Mouse (Mus musculus) heart, embryonic 14.5 days (tissue): ENCODE measurements around the gene Tle1. TPM values are rescaled to one million over a fixed set of nuclear protein-coding genes. Genes with fewer than 3 reads are reported as not detected.

ENCODE experiments used
- ATAC-seq: fragments of 200-750 bp; cut with Nextera tagmentation; 2 replicates; pipeline ENCODE4 v1.8.0; 2017; ENCODE audit warnings: low read depth, moderate TSS enrichment; ENCODE audit not compliant: insufficient number of reproducible peaks, insufficient read depth, low FRiP score
- H3K27ac ChIP-seq, 2 experiments: fragments of 200-500 bp in 1 of 2; fragments of 300-500 bp in 1 of 2; sonication (generic) in 1 of 2; replicated peaks in 1 of 2; 2 replicates each; pipeline ENCODE4 v1.5.1; 2012 to 2014; ENCODE audit warnings: low read depth in 2 of 2, low read length in 2 of 2, control low read depth in 1 of 2, mild to moderate bottlenecking in 1 of 2, mixed read lengths in 1 of 2; ENCODE audit not compliant: control insufficient read depth in 1 of 2, insufficient read depth in 1 of 2
- H3K27me3 ChIP-seq: fragments of 300-500 bp; sonication (generic); 2 replicates; pipeline ENCODE4 v1.6.1; 2014; ENCODE audit warnings: mild to moderate bottlenecking, low read length, control low read depth; ENCODE audit not compliant: control insufficient read depth, insufficient read depth
- H3K36me3 ChIP-seq: fragments of 300-500 bp; sonication (generic); 2 replicates; pipeline ENCODE4 v1.6.1; 2014; ENCODE audit warnings: mild to moderate bottlenecking, control low read depth, low read length, mixed read lengths; ENCODE audit not compliant: control insufficient read depth, insufficient read depth
- H3K4me1 ChIP-seq, 2 experiments: fragments of 200-500 bp in 1 of 2; fragments of 300-500 bp in 1 of 2; sonication (generic) in 1 of 2; 2 replicates each; pipeline ENCODE4 v1.6.1; 2012 to 2014; ENCODE audit warnings: low read length in 2 of 2, control low read depth in 1 of 2, mixed read lengths in 1 of 2; ENCODE audit not compliant: control insufficient read depth in 2 of 2, insufficient read depth in 2 of 2
- H3K4me2 ChIP-seq: fragments of 300-500 bp; sonication (generic); 2 replicates; pipeline ENCODE4 v1.6.1; 2014; ENCODE audit warnings: mild to moderate bottlenecking, low read length
- H3K4me3 ChIP-seq, 2 experiments: fragments of 200-500 bp in 1 of 2; fragments of 300-500 bp in 1 of 2; sonication (generic) in 1 of 2; 2 replicates each; pipeline ENCODE4 v1.5.1; 2012 to 2014; ENCODE audit warnings: low read length in 2 of 2, mild to moderate bottlenecking in 2 of 2, control low read depth in 1 of 2, low read depth in 1 of 2, moderate library complexity in 1 of 2; ENCODE audit not compliant: control insufficient read depth in 1 of 2, insufficient read depth in 1 of 2
- H3K9ac ChIP-seq: fragments of 300-500 bp; sonication (generic); 2 replicates; pipeline ENCODE4 v1.6.1; 2014; ENCODE audit warnings: mild to moderate bottlenecking, low read length
- H3K9me3 ChIP-seq: fragments of 300-500 bp; sonication (generic); 2 replicates; pipeline ENCODE4 v1.6.1; 2016; ENCODE audit warnings: low read length, control low read depth; ENCODE audit not compliant: control insufficient read depth
- WGBS: fragments of 180-500 bp; shearing (Covaris S2); extraction: QIAGEN DNeasy Blood & Tissue Kit; methylation state at CpG from one replicate; pipeline ENCODE4 v1.1.7; 2014; 5-methylcytosine and 5-hydroxymethylcytosine counted together
- polyA plus RNA-seq: library from polyadenylated mRNA; unstranded; fragments of >200 nt; fragmentation: Nextera tagmentation; extraction: Ambion mirVana; gene quantifications from 2 replicates; pipeline ENCODE4 v1.2.1, GENCODE M21; 2014

Tle1 gene
- polyA plus RNA-seq, 1 experiment from 2014 or later: 8.7 TPM

DNA sequence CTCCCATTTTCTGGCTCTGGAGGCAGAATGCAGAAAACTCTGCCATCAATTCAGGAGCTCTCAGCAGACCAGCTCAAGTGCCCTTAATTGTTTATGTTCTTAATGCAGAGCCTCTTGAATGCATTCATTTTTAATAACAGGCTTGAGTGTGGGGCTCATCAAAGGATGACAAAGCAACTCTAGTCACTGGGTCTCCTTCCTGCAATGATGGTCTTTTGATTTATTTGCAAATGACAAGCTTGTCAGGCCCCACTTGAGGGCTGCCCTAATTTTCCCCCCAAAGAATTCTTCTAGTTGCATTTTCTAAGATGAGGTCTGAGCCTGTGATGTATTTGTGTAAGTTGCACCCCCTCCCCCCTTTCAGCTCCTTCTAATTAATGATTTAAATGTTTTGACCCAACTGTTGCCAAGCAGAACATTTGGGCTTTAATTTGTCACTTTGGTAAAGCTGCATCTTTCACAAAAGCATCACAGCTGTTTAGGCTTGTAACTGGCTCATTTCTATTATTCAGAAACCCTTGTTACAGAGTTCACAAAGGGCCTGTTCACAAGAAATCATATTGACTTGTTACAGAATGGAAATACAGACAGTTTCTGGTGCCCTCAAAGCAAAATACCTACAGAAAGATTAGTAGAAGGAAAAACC is 18.3 kb downstream of the Tle1 start:
- no peak for ATAC-seq
- Histone ChIP-seq H3K4me3 (no peak overlapping the region), H3K4me2 (no peak overlapping the region), H3K4me1 (no peaks in the 10 kb centered on the region), H3K27ac (no peak overlapping the region), H3K9me3 (no peaks in the 10 kb centered on the region), H3K9ac (no peak overlapping the region), H3K27me3 (peaks cover 70% of the 10 kb centered on the region), H3K36me3 (no peaks in the 10 kb centered on the region)

DNA sequence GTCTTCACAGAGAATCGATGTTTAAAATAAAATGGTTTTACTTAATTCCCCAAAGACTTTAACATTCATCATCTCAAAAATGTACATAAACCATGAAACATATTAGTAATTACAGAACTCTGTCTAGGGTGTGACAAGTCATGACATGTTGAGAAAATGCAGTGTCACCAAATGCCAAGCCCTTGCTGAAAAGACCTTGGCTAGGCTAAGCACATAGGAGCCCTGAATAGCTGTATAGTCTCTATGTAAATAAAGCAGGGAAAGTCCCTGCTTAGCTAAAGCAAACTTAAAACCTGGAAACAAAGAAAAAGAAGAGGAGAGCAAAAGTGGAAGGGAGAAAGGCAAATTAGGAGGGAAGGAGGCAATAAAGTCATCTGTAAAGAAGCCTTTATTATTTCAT is 24.8 kb downstream of the Tle1 start:
- Histone ChIP-seq H3K4me1 (no peaks in the 10 kb centered on the region), H3K9me3 (no peaks in the 10 kb centered on the region), H3K36me3 (peaks cover 4% of the 10 kb centered on the region; the same call in 1 of the 2 replicates), H3K27ac (no peak overlapping the region), H3K4me2 (no peak overlapping the region), H3K4me3 (no peak overlapping the region), H3K27me3 (peaks cover 28% of the 10 kb centered on the region), H3K9ac (no peak overlapping the region)
- no peak for ATAC-seq
- WGBS: 88% methylated on average over 1 of the region's 1 CpGs

DNA sequence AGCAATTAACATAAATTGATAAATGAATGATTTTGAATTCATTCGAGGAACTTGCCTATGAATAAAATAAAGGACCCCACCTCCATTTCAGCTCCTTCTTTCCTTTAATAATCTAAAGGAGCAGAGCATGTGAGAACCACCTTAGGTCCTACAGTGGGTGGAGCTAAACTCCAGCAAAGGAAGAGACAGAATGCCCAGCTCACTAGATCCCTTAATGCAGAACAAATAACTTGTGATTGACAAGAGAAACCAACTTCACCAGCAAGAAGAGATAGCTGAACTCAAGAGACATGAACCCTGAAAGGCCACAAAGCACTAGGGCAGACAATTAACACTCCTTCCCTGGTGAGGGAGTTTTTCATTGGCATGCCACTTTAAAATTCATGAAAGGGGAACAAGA is 32.5 kb downstream of the Tle1 start:
- Histone ChIP-seq H3K4me3 (no peak overlapping the region), H3K9ac (no peak overlapping the region), H3K27ac (no peak overlapping the region), H3K36me3 (peaks cover 6% of the 10 kb centered on the region; the same call in 1 of the 2 replicates), H3K27me3 (peaks cover 33% of the 10 kb centered on the region), H3K4me1 (no peaks in the 10 kb centered on the region), H3K9me3 (no peaks in the 10 kb centered on the region), H3K4me2 (no peak overlapping the region)
- 30% methylated on average over 1 of the region's 1 CpGs for whole genome bisulfite sequencing
- ATAC-seq: no peak

DNA sequence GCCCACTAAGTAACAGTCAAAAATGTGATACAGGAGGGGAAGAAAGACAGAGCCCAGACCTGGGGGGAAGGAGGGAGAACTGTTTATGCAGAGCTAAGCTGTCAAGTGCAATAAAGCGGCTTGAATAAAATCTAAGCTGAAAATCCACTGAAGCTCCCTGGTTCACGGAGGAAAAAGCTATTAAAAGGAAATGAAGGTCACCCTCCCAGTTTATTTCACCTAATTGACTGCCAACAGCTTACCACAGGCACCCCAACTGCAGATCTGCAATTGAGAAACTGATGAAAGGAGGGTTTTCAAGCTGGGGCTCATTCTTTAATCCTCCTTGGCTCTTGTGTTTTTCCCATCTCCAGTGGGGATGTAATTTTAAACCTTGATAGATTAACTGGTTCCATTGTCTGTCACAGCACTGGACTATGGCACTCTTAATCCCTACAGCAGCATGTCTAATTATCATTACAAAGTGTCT is 32.9 kb downstream of the Tle1 start:
- 52% methylated on average over 2 of the region's 2 CpGs for WGBS
- H3K36me3 ChIP-seq: peaks cover 6% of the 10 kb centered on the region; the same call in 1 of the 2 replicates
- no peak overlapping the region for H3K4me2 ChIP-seq

DNA sequence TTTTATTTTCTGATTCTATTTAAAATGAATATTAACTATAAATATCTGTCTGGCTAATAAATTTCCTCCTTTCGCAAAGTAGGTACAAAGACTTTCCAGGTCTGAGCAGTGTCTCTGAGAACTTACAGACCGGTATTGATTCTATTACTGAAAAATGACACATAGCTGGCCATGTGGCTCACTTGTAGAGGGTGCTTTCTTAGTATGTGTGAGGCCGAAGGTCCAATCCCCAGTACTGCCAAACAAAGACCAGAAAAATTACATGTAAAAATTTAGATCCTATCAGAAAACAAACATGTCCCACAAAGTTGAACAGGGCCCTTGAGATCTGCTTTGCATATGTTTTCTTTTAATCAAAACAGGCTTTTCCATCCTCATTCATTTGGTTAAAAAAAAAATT is 33.5 kb downstream of the Tle1 start:
- 84% methylated on average over 3 of the region's 3 CpGs for WGBS

More for the DNA sequence above, 32.9 kb downstream of the Tle1 start:
- Histone ChIP-seq H3K9me3 (no peaks in the 10 kb centered on the region), H3K27me3 (peaks cover 38% of the 10 kb centered on the region), H3K9ac (no peak overlapping the region), H3K27ac (no peak overlapping the region), H3K4me3 (no peak overlapping the region), H3K4me1 (no peaks in the 10 kb centered on the region)
- ATAC-seq: no peak

DNA sequence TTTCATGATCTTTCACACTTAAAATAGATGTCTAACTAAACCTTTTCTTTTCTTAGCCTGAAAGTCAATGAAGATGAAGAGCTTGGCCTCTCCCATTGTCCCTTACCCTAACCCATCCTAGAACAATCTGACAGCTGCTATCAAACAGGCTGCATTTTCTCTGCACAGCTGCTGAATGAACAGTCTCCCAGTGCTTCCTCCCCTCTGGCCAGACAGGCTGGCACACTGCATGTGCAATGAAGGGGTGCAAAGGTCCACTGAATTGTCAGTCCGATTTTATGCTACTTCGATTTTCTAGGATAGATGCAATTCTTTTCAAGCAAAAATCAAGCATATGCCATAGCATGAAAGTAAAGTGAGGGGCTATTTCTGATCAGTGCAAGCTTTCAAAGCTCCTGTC is 34.2 kb downstream of the Tle1 start:
- H3K4me3 ChIP-seq: no peak overlapping the region
- WGBS: 85% methylated on average over 2 of the region's 2 CpGs
- H3K9ac ChIP-seq: no peak overlapping the region
- ATAC-seq: no peak
- H3K27me3 ChIP-seq: peaks cover 39% of the 10 kb centered on the region
- no peak overlapping the region for H3K4me2 ChIP-seq
- 0 out of 4 replicates have a peak, but pooled peaks cover 0 to 5% of the 10 kb centered on the region in 2 experiments for H3K4me1 ChIP-seq
- H3K27ac ChIP-seq: no peak overlapping the region
- H3K9me3 ChIP-seq: no peaks in the 10 kb centered on the region
- peaks cover 6% of the 10 kb centered on the region; the same call in 1 of the 2 replicates for H3K36me3 ChIP-seq

More for the DNA sequence above, 33.5 kb downstream of the Tle1 start:
- peaks cover 6% of the 10 kb centered on the region; the same call in 1 of the 2 replicates for H3K36me3 ChIP-seq
- no peak overlapping the region for H3K4me2 ChIP-seq
- no peak overlapping the region for H3K27ac ChIP-seq
- ATAC-seq: no peak
- H3K27me3 ChIP-seq: peaks cover 39% of the 10 kb centered on the region
- H3K4me1 ChIP-seq: no peaks in the 10 kb centered on the region
- no peak overlapping the region for H3K9ac ChIP-seq
- H3K9me3 ChIP-seq: no peaks in the 10 kb centered on the region
- H3K4me3 ChIP-seq: no peak overlapping the region

DNA sequence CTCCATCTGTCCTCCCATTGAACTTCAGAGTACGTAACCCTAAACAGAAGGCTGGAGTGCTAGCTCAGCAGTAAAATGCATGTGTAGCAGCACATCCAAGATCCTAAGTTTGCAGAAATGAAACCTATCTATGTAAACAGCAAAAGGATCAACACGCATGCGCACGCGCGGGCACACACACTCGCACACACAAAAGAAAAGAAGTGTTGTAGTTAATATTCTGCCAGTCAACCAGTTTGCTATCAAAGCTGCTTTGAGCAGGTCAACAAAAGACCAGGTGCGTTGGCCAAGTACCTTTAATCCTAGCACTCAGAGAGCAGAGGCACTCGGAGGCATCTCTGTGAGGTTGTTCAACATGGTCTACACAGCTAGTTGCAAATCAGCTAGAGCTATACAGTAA is 35.0 kb downstream of the Tle1 start:
- WGBS: 93% methylated on average over 9 of the region's 9 CpGs
- Histone ChIP-seq H3K4me2 (no peak overlapping the region), H3K9ac (no peak overlapping the region), H3K27me3 (peaks cover 38% of the 10 kb centered on the region), H3K36me3 (peaks cover 6% of the 10 kb centered on the region; the same call in 1 of the 2 replicates), H3K27ac (no peak overlapping the region), H3K4me3 (no peak overlapping the region), H3K9me3 (no peaks in the 10 kb centered on the region), H3K4me1 (0 out of 4 replicates have a peak, but pooled peaks cover 0 to 6% of the 10 kb centered on the region in 2 experiments)
- ATAC-seq: no peak
